Mouse (Mus musculus) urinary bladder, postnatal 14 days (tissue): ENCODE data around the gene Iqsec3.

Experiments used
- DNase-seq: peaks from one replicate; pipeline ENCODE4 v3.0.0; 2021; ENCODE audit warnings: low spot score

Gene Iqsec3

GRCm38 (mm10) chr6:121473093-121473821 is at the start of gene Iqsec3:
Gene Iqsec3, minus strand, starts transcription at chr6:121473678.
- DNase-seq: peak; percentile 93

GRCm38 (mm10) chr6:121522106-121522705 is 48.7 kb upstream of the Iqsec3 start:
- no peak for DNase-seq

- no peak for DNase-seq
Measured at GRCm38 (mm10) chr6:121521030-121521429, 47.6 kb upstream of the Iqsec3 start.

- no peak for DNase-seq
Measured at GRCm38 (mm10) chr6:121519896-121520295, 46.4 kb upstream of the Iqsec3 start.

GRCm38 (mm10) chr6:121519266-121519810 is 45.9 kb upstream of the Iqsec3 start:
- DNase-seq: no peak

- no peak for DNase-seq
Measured at GRCm38 (mm10) chr6:121517726-121518125, 44.2 kb upstream of the Iqsec3 start.

GRCm38 (mm10) chr6:121510381-121510780 is 36.9 kb upstream of the Iqsec3 start:
- no peak for DNase-seq

GRCm38 (mm10) chr6:121509871-121510270 is 36.4 kb upstream of the Iqsec3 start:
- DNase-seq: no peak

GRCm38 (mm10) chr6:121508266-121508665 is 34.8 kb upstream of the Iqsec3 start:
- no peak for DNase-seq

GRCm38 (mm10) chr6:121501044-121501638 is 27.7 kb upstream of the Iqsec3 start:
- no peak for DNase-seq

GRCm38 (mm10) chr6:121499856-121500255 is 26.4 kb upstream of the Iqsec3 start:
- no peak for DNase-seq

GRCm38 (mm10) chr6:121498819-121499535 is 25.5 kb upstream of the Iqsec3 start:
- DNase-seq: no peak

- DNase-seq: no peak
Measured at GRCm38 (mm10) chr6:121495606-121496005, 22.1 kb upstream of the Iqsec3 start.

- no peak for DNase-seq
Measured at GRCm38 (mm10) chr6:121495026-121495425, 21.5 kb upstream of the Iqsec3 start.

- no peak for DNase-seq
Measured at GRCm38 (mm10) chr6:121494319-121494718, 20.8 kb upstream of the Iqsec3 start.

- DNase-seq: no peak
Measured at GRCm38 (mm10) chr6:121491339-121491738, 17.9 kb upstream of the Iqsec3 start.

GRCm38 (mm10) chr6:121472273-121472672 is 1.2 kb downstream of the Iqsec3 start:
- no peak for DNase-seq

GRCm38 (mm10) chr6:121468235-121468634 is 5.2 kb downstream of the Iqsec3 start:
- DNase-seq: no peak

GRCm38 (mm10) chr6:121462628-121463340 is 10.7 kb downstream of the Iqsec3 start:
- no peak for DNase-seq

- DNase-seq: no peak
Measured at GRCm38 (mm10) chr6:121457381-121457780, 16.1 kb downstream of the Iqsec3 start.

GRCm38 (mm10) chr6:121456651-121457050 is 16.8 kb downstream of the Iqsec3 start:
- DNase-seq: no peak
